Mouse (Mus musculus): ENCODE measurements at regions not wholly inside any gene's neighbourhood (a gene's known extent, or its start where the extent isn't known, plus 50 kb on each side); places are given as distances from the start of the nearest gene placed in this dataset.

GRCm38 (mm10) chr1:138343451-138343850 is 69.9 kb downstream of the Atp6v1g3 start:
- DNase-seq (ENCODE audit: extremely low spot score, low read depth, low spot score), result no peak

- peak; percentile 86 for DNase-seq (ENCODE audit: extremely low spot score, low read depth, low spot score)
These were observed 71.4 kb downstream of the Atp6v1g3 start for GRCm38 (mm10) chr1:138344920-138345319.

- DNase-seq (ENCODE audit: extremely low spot score, low read depth, low spot score), result no peak
These were observed 72.5 kb downstream of the Atp6v1g3 start for GRCm38 (mm10) chr1:138345992-138346391.

- DNase-seq (ENCODE audit: extremely low spot score, low read depth, low spot score), result no peak
These were observed 73.4 kb downstream of the Atp6v1g3 start for GRCm38 (mm10) chr1:138346904-138347303.

- no peak for DNase-seq (ENCODE audit: extremely low spot score, low read depth, low spot score)
These were observed 74.9 kb downstream of the Atp6v1g3 start for GRCm38 (mm10) chr1:138348447-138348846.

GRCm38 (mm10) chr1:138349099-138349498 is 75.6 kb downstream of the Atp6v1g3 start:
- no peak for DNase-seq (ENCODE audit: extremely low spot score, low read depth, low spot score)

- DNase-seq (ENCODE audit: extremely low spot score, low read depth, low spot score), result no peak
These were observed 82.9 kb downstream of the Atp6v1g3 start for GRCm38 (mm10) chr1:138356407-138356806.

GRCm38 (mm10) chr1:138362684-138363472 is 89.3 kb downstream of the Atp6v1g3 start:
- no peak for DNase-seq (ENCODE audit: extremely low spot score, low read depth, low spot score)

- DNase-seq (ENCODE audit: extremely low spot score, low read depth, low spot score), result no peak
These were observed 96.5 kb downstream of the Atp6v1g3 start for GRCm38 (mm10) chr1:138369953-138370482.

GRCm38 (mm10) chr1:138371474-138371873 is 97.9 kb downstream of the Atp6v1g3 start:
- DNase-seq (ENCODE audit: extremely low spot score, low read depth, low spot score), result no peak

- no peak for DNase-seq (ENCODE audit: extremely low spot score, low read depth, low spot score)
These were observed 110.6 kb downstream of the Atp6v1g3 start for GRCm38 (mm10) chr1:138384146-138384545.

- peak; percentile 93 for DNase-seq (ENCODE audit: extremely low spot score, low read depth, low spot score)
These were observed 111.8 kb downstream of the Atp6v1g3 start for GRCm38 (mm10) chr1:138385156-138385841.

GRCm38 (mm10) chr1:138386001-138386400 is 112.5 kb downstream of the Atp6v1g3 start:
- DNase-seq (ENCODE audit: extremely low spot score, low read depth, low spot score), result no peak

- no peak for DNase-seq (ENCODE audit: extremely low spot score, low read depth, low spot score)
These were observed 115.1 kb downstream of the Atp6v1g3 start for GRCm38 (mm10) chr1:138388634-138389033.

- no peak for DNase-seq (ENCODE audit: extremely low spot score, low read depth, low spot score)
These were observed 116.1 kb downstream of the Atp6v1g3 start for GRCm38 (mm10) chr1:138389676-138390075.

- DNase-seq (ENCODE audit: extremely low spot score, low read depth, low spot score), result no peak
These were observed 145.1 kb downstream of the Atp6v1g3 start for GRCm38 (mm10) chr1:138418610-138419009.

- no peak for DNase-seq (ENCODE audit: extremely low spot score, low read depth, low spot score)
These were observed 153.9 kb downstream of the Atp6v1g3 start for GRCm38 (mm10) chr1:138427416-138427815.

All from hindlimb bud, embryonic 11.5 days (tissue).